Mouse (Mus musculus) heart, adult 18-20 months (tissue): ENCODE results near the gene Rnase4. TPM values are rescaled to one million over a fixed set of nuclear protein-coding genes. Genes with fewer than 3 reads are reported as not detected.
A peak's percentile ranks its signal among the peaks of the same experiment; 100 is the strongest.

Experiments
- DNase-seq, 2 experiments: peaks; one replicate each; pipeline ENCODE4 v3.0.0; 2021 to 2022; ENCODE audit warnings: mixed read lengths in 1 of 2
- total RNA-seq, 2 experiments: library from RNA; stranded (reverse); gene quantifications; 2 replicates each; pipeline ENCODE4 v1.2.3; 2021

Rnase4 gene
- total RNA-seq, 2 experiments from 2014 or later: 43.0 to 46.9 TPM

GRCm38 (mm10) chr14:51127648-51128258 lies 36.9 kb downstream of the Rnase4 start:
- no peak for DNase-seq

- DNase-seq: peak in 1 of 2 experiments; percentile 33
These were observed 38.1 kb downstream of the Rnase4 start for GRCm38 (mm10) chr14:51128775-51129623.

- no peak for DNase-seq
These were observed 38.7 kb downstream of the Rnase4 start for GRCm38 (mm10) chr14:51129624-51129975.

- no peak for DNase-seq
These were observed 39.6 kb downstream of the Rnase4 start for GRCm38 (mm10) chr14:51130315-51130940.

- no peak for DNase-seq
These were observed 40.4 kb downstream of the Rnase4 start for GRCm38 (mm10) chr14:51131086-51131815.

GRCm38 (mm10) chr14:51132372-51132771 lies 41.5 kb downstream of the Rnase4 start:
- no peak for DNase-seq

GRCm38 (mm10) chr14:51140342-51140741 lies 49.5 kb downstream of the Rnase4 start:
- DNase-seq: no peak

GRCm38 (mm10) chr14:51142119-51142518 lies 51.2 kb downstream of the Rnase4 start:
- DNase-seq: no peak

- DNase-seq: no peak
These were observed 51.7 kb downstream of the Rnase4 start for GRCm38 (mm10) chr14:51142568-51142967.

GRCm38 (mm10) chr14:51143287-51143686 lies 52.4 kb downstream of the Rnase4 start:
- peak; percentile 47 to 64 for DNase-seq

GRCm38 (mm10) chr14:51143937-51144336 lies 53.1 kb downstream of the Rnase4 start:
- DNase-seq: no peak

- no peak for DNase-seq
These were observed 53.6 kb downstream of the Rnase4 start for GRCm38 (mm10) chr14:51144451-51144850.

GRCm38 (mm10) chr14:51145521-51145920 lies 54.6 kb downstream of the Rnase4 start:
- DNase-seq: no peak

- no peak for DNase-seq
These were observed 55.8 kb downstream of the Rnase4 start, which contains the start of gene Rnase1 for GRCm38 (mm10) chr14:51146685-51147084. Gene Rnase1, minus strand, starts transcription at chr14:51146785.

- no peak for DNase-seq
These were observed 57.1 kb downstream of the Rnase4 start for GRCm38 (mm10) chr14:51148006-51148405.

- DNase-seq: no peak
These were observed 58.3 kb downstream of the Rnase4 start for GRCm38 (mm10) chr14:51149164-51149563.

GRCm38 (mm10) chr14:51150206-51150831 lies 59.4 kb downstream of the Rnase4 start:
- DNase-seq: no peak

- no peak for DNase-seq
These were observed 61.5 kb downstream of the Rnase4 start for GRCm38 (mm10) chr14:51152249-51152870.
